Mouse (Mus musculus) bone marrow, adult 2 months (tissue): Measurements from ENCODE around the gene Maml3.

Source experiments
- CTCF ChIP-seq: fragments of 200-500 bp; IDR thresholded peaks from 2 replicates; pipeline ENCODE4 v1.5.1; 2011; ENCODE audit warnings: low read length, control low read depth; ENCODE audit not compliant: control insufficient read depth, insufficient read depth
- POLR2A ChIP-seq: fragments of 200-500 bp; IDR thresholded peaks from 2 replicates; pipeline ENCODE4 v1.6.1; 2011; ENCODE audit warnings: low read depth, mild to moderate bottlenecking, control low read depth, low read length, borderline replicate concordance; ENCODE audit not compliant: control insufficient read depth

DNA sequence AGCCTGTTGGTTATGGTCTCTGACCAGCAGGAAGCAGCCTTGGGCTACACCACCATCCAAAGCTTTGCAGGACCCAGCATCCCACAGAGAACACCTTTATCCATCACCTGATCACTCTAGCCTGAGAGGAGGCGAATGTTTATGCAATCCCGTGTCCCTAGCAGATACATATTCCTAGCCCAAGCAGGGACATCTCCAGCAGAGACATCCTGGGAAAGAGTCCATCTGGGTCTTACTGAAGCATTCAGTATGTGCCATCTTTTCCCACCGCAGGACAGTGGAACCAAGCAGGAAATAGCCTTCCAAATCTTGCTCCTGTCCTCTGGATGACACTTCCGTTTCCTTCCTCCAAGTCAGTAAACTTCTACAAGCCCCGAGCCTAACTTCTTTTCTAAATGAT, 351.6 kb downstream of the Maml3 start:
- no peak for TF ChIP-seq CTCF
- TF ChIP-seq POLR2A, result no peak
